Comparison of ENCODE assay signal across 17 mouse cellular contexts in the genomic region with DNA sequence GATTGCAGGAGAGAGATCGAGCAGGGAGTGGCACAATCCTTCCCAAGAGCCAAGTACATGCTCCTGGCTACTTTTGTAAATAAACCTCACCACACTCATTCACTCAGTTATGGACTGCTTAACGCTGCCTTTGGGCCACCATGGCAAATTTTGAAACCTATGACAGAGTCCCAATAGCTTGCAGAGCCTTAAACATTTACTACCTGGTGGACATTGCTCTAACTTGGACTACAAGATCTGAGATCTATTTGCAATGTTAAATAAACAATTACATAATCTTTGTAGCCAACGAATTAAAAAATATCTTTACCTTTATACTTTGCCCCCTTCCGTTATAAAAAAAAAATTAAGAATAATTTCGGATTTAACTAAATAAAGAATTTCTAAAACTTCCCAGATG.
"Had no signal": no experiment of that assay in that cellular context is flagged by ENCODE, and none has a peak within 500 bp of the region (broad histone marks: within the 10 kb centered on the region; RNA-seq: fewer than 3 reads in every experiment).

No protein-coding gene starts in this region.

- H3K27ac ChIP-seq: limb, embryonic 12.5 days; limb, embryonic 15.5 days; liver, embryonic 13.5 days; midbrain, embryonic 13.5 days; stomach, postnatal 0 days had no signal

- H3K36me3 ChIP-seq: limb, embryonic 12.5 days; limb, embryonic 15.5 days; liver, embryonic 13.5 days; midbrain, embryonic 13.5 days had no signal

- DNase-seq: kidney, postnatal 10 days; kidney, postnatal 4 days; left cerebral cortex, postnatal 4 days; liver, embryonic 13.5 days; lung, adult 2 months; lung, postnatal 14 days; lung, postnatal 4 days; right cerebral cortex, adult 18-20 months; right cerebral cortex, postnatal 14 days; right cerebral cortex, postnatal 4 days; thymus, adult 2 months; thymus, postnatal 14 days; thymus, postnatal 4 days had no signal

- H3K4me1 ChIP-seq: liver, embryonic 13.5 days had no signal

- H3K27me3 ChIP-seq: limb, embryonic 12.5 days; limb, embryonic 15.5 days; liver, embryonic 13.5 days; midbrain, embryonic 13.5 days had no signal

- H3K9ac ChIP-seq: limb, embryonic 12.5 days; limb, embryonic 15.5 days; liver, embryonic 13.5 days; midbrain, embryonic 13.5 days had no signal

- H3K4me2 ChIP-seq: limb, embryonic 12.5 days; limb, embryonic 15.5 days; liver, embryonic 13.5 days; midbrain, embryonic 13.5 days had no signal

- ATAC-seq: midbrain, embryonic 13.5 days had no signal

- H3K9me3 ChIP-seq: limb, embryonic 12.5 days; limb, embryonic 15.5 days; liver, embryonic 13.5 days had no signal

- H3K4me3 ChIP-seq: limb, embryonic 12.5 days; limb, embryonic 15.5 days; liver, embryonic 13.5 days; midbrain, embryonic 13.5 days had no signal
